Comparison of ENCODE assay signal across 23 mouse cellular contexts in genomic region chr2:76708512-76708911, GRCm38 (mm10). TPM values are rescaled to one million over a fixed set of nuclear protein-coding genes. Genes with fewer than 3 reads are reported as not detected.
DNase-seq lines count a peak whose midpoint lies in the region; ATAC-seq and TF ChIP-seq lines count a peak whose summit lies in the region.
"Had no signal": no experiment of that assay in that cellular context is flagged by ENCODE, and none has a peak within 500 bp of the region (broad histone marks: within the 10 kb centered on the region; RNA-seq: fewer than 3 reads in every experiment).

No protein-coding gene starts in this region.

- no peak overlapping the region for H3K4me2 ChIP-seq in midbrain, embryonic 11.5 days
- H3K4me2 ChIP-seq in forebrain, embryonic 11.5 days (ENCODE audit: low read depth, low read length, severe bottlenecking) = no peak overlapping the region
- H3K4me2 ChIP-seq: embryonic facial prominence, embryonic 15.5 days; heart, embryonic 15.5 days; limb, embryonic 12.5 days; neural tube, embryonic 15.5 days had no signal

- no peak overlapping the region for H3K4me3 ChIP-seq in midbrain, embryonic 11.5 days (ENCODE audit: low read depth, low read length)
- no peak overlapping the region for H3K4me3 ChIP-seq in midbrain, embryonic 10.5 days
- no peak overlapping the region for H3K4me3 ChIP-seq in ES-E14 (ENCODE audit: insufficient read depth in 1 of 2, low read depth in 1 of 2, low read length in 2 of 2, poor library complexity in 1 of 2, severe bottlenecking in 1 of 2)
- no peak overlapping the region for H3K4me3 ChIP-seq in forebrain, embryonic 11.5 days (ENCODE audit: low read depth, low read length)
- H3K4me3 ChIP-seq: embryonic facial prominence, embryonic 15.5 days; heart, adult 2 months; heart, embryonic 15.5 days; limb, embryonic 12.5 days; neural tube, embryonic 15.5 days had no signal

- no peaks in the 10 kb centered on the region for H3K27me3 ChIP-seq in midbrain, embryonic 11.5 days (ENCODE audit: control insufficient read depth, insufficient read depth, low read length)
- no peaks in the 10 kb centered on the region for H3K27me3 ChIP-seq in midbrain, embryonic 10.5 days (ENCODE audit: low read depth, poor library complexity, severe bottlenecking)
- H3K27me3 ChIP-seq in forebrain, embryonic 11.5 days (ENCODE audit: control insufficient read depth, insufficient read depth, low read length) = no peaks in the 10 kb centered on the region
- H3K27me3 ChIP-seq: embryonic facial prominence, embryonic 15.5 days; heart, embryonic 15.5 days; limb, embryonic 12.5 days; neural tube, embryonic 15.5 days had no signal

- no peaks in the 10 kb centered on the region for H3K4me1 ChIP-seq in midbrain, embryonic 11.5 days (ENCODE audit: control insufficient read depth, insufficient read depth, low read length)
- H3K4me1 ChIP-seq in midbrain, embryonic 10.5 days = no peaks in the 10 kb centered on the region
- 0 out of 4 replicates have a peak, but pooled peaks cover 0 to 1% of the 10 kb centered on the region in 2 experiments for H3K4me1 ChIP-seq in ES-E14 (ENCODE audit: control insufficient read depth in 2 of 2, insufficient read depth in 2 of 2, low read length in 2 of 2, poor library complexity in 1 of 2)
- H3K4me1 ChIP-seq in forebrain, embryonic 11.5 days (replicated peaks; ENCODE audit: control insufficient read depth, insufficient read depth, low read length) = no peaks in the 10 kb centered on the region
- H3K4me1 ChIP-seq: embryonic facial prominence, embryonic 15.5 days; heart, embryonic 15.5 days; limb, embryonic 12.5 days; neural tube, embryonic 15.5 days had no signal

- ATAC-seq in midbrain, embryonic 11.5 days (ENCODE audit: low FRiP score) = no peak
- ATAC-seq in forebrain, embryonic 11.5 days (replicated peaks; ENCODE audit: low FRiP score) = no peak
- ATAC-seq: CD4-positive, CD25-positive, alpha-beta regulatory T cell, adult 4 months; lung, postnatal 0 days; midbrain, embryonic 16.5 days had no signal

- no peaks in the 10 kb centered on the region for H3K36me3 ChIP-seq in midbrain, embryonic 11.5 days (ENCODE audit: control insufficient read depth, insufficient read depth, low read length)
- peaks cover 25% of the 10 kb centered on the region for H3K36me3 ChIP-seq in midbrain, embryonic 10.5 days
- peaks cover 29% of the 10 kb centered on the region for H3K36me3 ChIP-seq in ES-E14 (ENCODE audit: control insufficient read depth, insufficient read depth, low read length, poor library complexity, severe bottlenecking)
- H3K36me3 ChIP-seq in forebrain, embryonic 11.5 days (ENCODE audit: control insufficient read depth, insufficient read depth, low read length) = no peaks in the 10 kb centered on the region; the same call in 1 of the 2 replicates

- 93% methylated on average over 3 of the region's 3 CpGs for WGBS in midbrain, embryonic 11.5 days
- WGBS in midbrain, embryonic 10.5 days = 90% methylated on average over 3 of the region's 3 CpGs
- WGBS in forebrain, embryonic 11.5 days = 98% methylated on average over 3 of the region's 3 CpGs

- peaks cover 6% of the 10 kb centered on the region; the same call in 1 of the 2 replicates for H3K9me3 ChIP-seq in midbrain, embryonic 11.5 days (ENCODE audit: control insufficient read depth, low read length)
- H3K9me3 ChIP-seq in midbrain, embryonic 10.5 days (replicated peaks) = peaks cover 29% of the 10 kb centered on the region
- H3K9me3 ChIP-seq in ES-E14 (ENCODE audit: control insufficient read depth, insufficient read depth, low read depth, low read length) = no peaks in the 10 kb centered on the region
- peaks cover 6% of the 10 kb centered on the region for H3K9me3 ChIP-seq in forebrain, embryonic 11.5 days (ENCODE audit: control insufficient read depth, low read length)
- H3K9me3 ChIP-seq: heart, embryonic 15.5 days had no signal

- no peak overlapping the region for H3K9ac ChIP-seq in midbrain, embryonic 11.5 days (ENCODE audit: low read length)
- H3K9ac ChIP-seq in ES-E14 (ENCODE audit: insufficient read depth, low read depth, low read length, poor library complexity, severe bottlenecking) = no peak overlapping the region
- no peak overlapping the region for H3K9ac ChIP-seq in forebrain, embryonic 11.5 days (ENCODE audit: low read length)
- H3K9ac ChIP-seq: embryonic facial prominence, embryonic 15.5 days; heart, embryonic 15.5 days; limb, embryonic 12.5 days; neural tube, embryonic 15.5 days had no signal

- no peak overlapping the region for H3K27ac ChIP-seq in midbrain, embryonic 11.5 days (ENCODE audit: low read depth, low read length)
- no peak overlapping the region for H3K27ac ChIP-seq in midbrain, embryonic 10.5 days (replicated peaks)
- H3K27ac ChIP-seq in ES-E14 (ENCODE audit: insufficient read depth, low read depth, low read length, poor library complexity, severe bottlenecking) = no peak overlapping the region
- H3K27ac ChIP-seq in forebrain, embryonic 11.5 days (ENCODE audit: low read depth, low read length) = no peak overlapping the region
- H3K27ac ChIP-seq: embryonic facial prominence, embryonic 15.5 days; heart, adult 2 months; heart, embryonic 15.5 days; limb, embryonic 12.5 days; neural tube, embryonic 15.5 days; stomach, postnatal 0 days had no signal

- DNase-seq in midbrain, embryonic 11.5 days (ENCODE audit: low spot score, missing footprints) = peak; percentile 49
- no peak for DNase-seq in midbrain, embryonic 10.5 days (ENCODE audit: low spot score)
- DNase-seq in ES-E14 (ENCODE audit: low read depth, low spot score) (no peak), adipocyte (ENCODE audit: low spot score) (peak; percentile 51)
- peak; percentile 3 for DNase-seq in retina, embryonic 14.5 days (ENCODE audit: low spot score)
- DNase-seq in frontal cortex, postnatal 25 days (ENCODE audit: low spot score in 2 of 2) = no peak
- no peak for DNase-seq in forebrain, embryonic 11.5 days (ENCODE audit: low spot score)
- DNase-seq in layer of hippocampus, postnatal 14 days (ENCODE audit: low spot score in 2 of 2) = no peak
- DNase-seq: cerebellum, adult 11 months; cerebellum, postnatal 10 days; embryo, embryonic 11 days; gastrocnemius, postnatal 25 days; heart, adult 2 months; kidney, adult 11 months; thymus, postnatal 36 days had no signal

- in situ Hi-C loops in ES-E14 (cut with MboI; ENCODE audit: low sequenced_read_pairs in 2 of 2, unreplicated experiment in 2 of 2) = no loop called here

TF ChIP-seq in ES-E14, 5 proteins besides CTCF, POLR2A, EP300 and RAD21:
- TF ChIP-seq HCFC1 (IDR thresholded peaks at IDR 0.05; ENCODE audit: borderline replicate concordance, insufficient read depth, low read length) = no peak
- TF ChIP-seq MAFK (IDR thresholded peaks at IDR 0.05; ENCODE audit: insufficient read depth, low read depth, low read length) = peak; percentile 100
- TF ChIP-seq CHD2 (IDR thresholded peaks at IDR 0.05; ENCODE audit: low read depth, low read length) = no peak
- no peak for TF ChIP-seq ZNF384 (IDR thresholded peaks at IDR 0.05; ENCODE audit: low read depth, low read length)
- no peak for TF ChIP-seq ZC3H11A (IDR thresholded peaks at IDR 0.05; ENCODE audit: borderline replicate concordance, low read depth, low read length)

RNA-seq across cellular contexts. Expression of gene Plekha3, which starts 33.4 kb away (rescaled TPM):
- 11.7 and 12.9 TPM in 2 replicates for polyA plus RNA-seq in midbrain, embryonic 11.5 days (2014; fragmentation: Nextera tagmentation; extraction: Ambion mirVana)
- polyA plus RNA-seq in midbrain, embryonic 10.5 days (2016; fragmentation: Nextera tagmentation; extraction: Ambion mirVana) = 4.9 and 6.2 TPM in 2 replicates
- total RNA-seq in ES-E14 (2012; rRNA removed) = 15.2 and 18.8 TPM in 2 replicates
- polyA plus RNA-seq in forebrain, embryonic 11.5 days (2014; fragmentation: Nextera tagmentation; extraction: Ambion mirVana) = 14.5 and 15.3 TPM in 2 replicates
- total RNA-seq in layer of hippocampus, postnatal 14 days (2021) = 10 to 100 TPM; 32.0 to 32.6 TPM

RNA-seq across cellular contexts. Expression of gene Fkbp7, which starts 35.6 kb away (rescaled TPM):
- polyA plus RNA-seq in midbrain, embryonic 11.5 days (2014; fragmentation: Nextera tagmentation; extraction: Ambion mirVana) = 18.2 and 20.3 TPM in 2 replicates
- polyA plus RNA-seq in midbrain, embryonic 10.5 days (2016; fragmentation: Nextera tagmentation; extraction: Ambion mirVana) = 12.1 and 15.5 TPM in 2 replicates
- 6.2 and 7.5 TPM in 2 replicates for total RNA-seq in ES-E14 (2012; rRNA removed)
- 13.2 and 14.3 TPM in 2 replicates for polyA plus RNA-seq in forebrain, embryonic 11.5 days (2014; fragmentation: Nextera tagmentation; extraction: Ambion mirVana)
- total RNA-seq in layer of hippocampus, postnatal 14 days (2021) = 1 to 10 TPM; 4.4 to 5.2 TPM

Comparison
In these comparisons a context has a peak if more than half of its experiments do, and no peak if none do; other contexts are left out.
1. DNase-seq: peak in midbrain, embryonic 11.5 days (single experiment), adipocyte (single experiment) and retina, embryonic 14.5 days (single experiment); none in midbrain, embryonic 10.5 days (single experiment), ES-E14 (single experiment), frontal cortex, postnatal 25 days (0 of 2), forebrain, embryonic 11.5 days (single experiment) and layer of hippocampus, postnatal 14 days (0 of 2).